Mouse (Mus musculus) brown adipose tissue, adult 24 weeks (tissue): ENCODE measurements around the gene Gnb3. TPM values are rescaled to one million over a fixed set of nuclear protein-coding genes. Genes with fewer than 3 reads are reported as not detected.
"Not testable (repeated sequence)": the region's sequence is repeated elsewhere in the genome, so short reads cannot be mapped to it uniquely, and the experiment has no call there.

ENCODE experiments used
- H3K27ac ChIP-seq: fragments of 200-500 bp; replicated peaks from 2 replicates; pipeline ENCODE4 v1.5.1; 2012; ENCODE audit warnings: low read depth, mild to moderate bottlenecking, low read length
- H3K4me1 ChIP-seq: fragments of 200-500 bp; 2 replicates; pipeline ENCODE4 v1.6.1; 2012; ENCODE audit warnings: low read length, mixed read lengths; ENCODE audit not compliant: control insufficient read depth, insufficient read depth, insufficient read length
- H3K4me3 ChIP-seq: fragments of 200-500 bp; 2 replicates; pipeline ENCODE4 v1.5.1; 2012; ENCODE audit warnings: low read depth, mild to moderate bottlenecking, low read length, moderate library complexity; ENCODE audit not compliant: insufficient read depth
- polyA plus RNA-seq: library from polyadenylated mRNA; stranded (reverse); fragments of >200 nt; gene quantifications from 2 replicates; pipeline ENCODE4 v1.2.4, GENCODE M21; 2012; ENCODE audit not compliant: missing spikeins, insufficient read depth, insufficient read length

Gene Gnb3
- polyA plus RNA-seq, 1 experiment: not detected

DNA sequence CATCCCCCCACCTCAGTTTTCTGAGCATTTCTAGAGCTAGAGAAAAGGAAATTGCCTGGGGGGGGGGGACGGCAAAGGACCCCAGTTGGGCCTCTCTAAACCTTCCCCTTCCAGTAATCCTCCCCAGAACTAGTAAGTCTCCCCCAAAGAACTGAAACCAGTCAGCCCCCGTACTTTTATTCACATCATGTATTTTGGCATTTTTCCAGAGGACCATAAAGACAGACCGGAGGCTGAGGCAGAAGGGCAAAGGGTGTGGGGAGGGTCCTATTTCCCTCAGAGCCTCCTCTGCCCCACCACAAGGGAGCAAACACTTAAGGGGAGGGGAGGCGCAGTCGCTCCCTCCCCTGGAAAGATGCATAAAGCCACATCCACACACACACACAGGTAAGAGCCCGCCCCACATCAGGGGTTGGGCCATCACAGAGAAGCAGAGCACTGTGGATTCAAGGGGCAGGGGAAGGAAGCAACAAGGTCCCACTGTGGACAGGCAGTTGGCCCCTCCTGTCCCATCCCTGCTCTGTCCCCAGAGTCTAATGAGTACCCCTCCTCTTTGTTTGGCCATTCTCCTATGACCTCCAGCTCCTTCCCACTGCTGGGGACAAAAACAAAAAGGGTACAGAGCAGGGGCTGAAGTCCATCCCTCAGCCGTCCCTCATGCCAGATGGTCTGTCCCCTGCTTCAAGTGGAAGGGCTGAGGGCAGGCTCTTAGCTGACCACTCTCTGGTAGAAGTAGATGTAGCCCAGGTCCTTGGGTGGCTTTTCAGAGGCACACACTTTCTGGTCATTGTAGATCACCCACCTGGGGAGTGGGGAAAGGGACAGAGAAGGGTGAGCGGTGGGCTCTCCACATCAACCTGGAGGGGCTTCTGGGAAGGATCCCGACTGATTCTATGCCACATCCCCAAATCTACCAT, 25.0 kb downstream of the Gnb3 start:
- H3K4me3 ChIP-seq: no peak overlapping the region
- H3K27ac ChIP-seq: no peak overlapping the region
- peaks cover 7% of the 10 kb centered on the region for H3K4me1 ChIP-seq

DNA sequence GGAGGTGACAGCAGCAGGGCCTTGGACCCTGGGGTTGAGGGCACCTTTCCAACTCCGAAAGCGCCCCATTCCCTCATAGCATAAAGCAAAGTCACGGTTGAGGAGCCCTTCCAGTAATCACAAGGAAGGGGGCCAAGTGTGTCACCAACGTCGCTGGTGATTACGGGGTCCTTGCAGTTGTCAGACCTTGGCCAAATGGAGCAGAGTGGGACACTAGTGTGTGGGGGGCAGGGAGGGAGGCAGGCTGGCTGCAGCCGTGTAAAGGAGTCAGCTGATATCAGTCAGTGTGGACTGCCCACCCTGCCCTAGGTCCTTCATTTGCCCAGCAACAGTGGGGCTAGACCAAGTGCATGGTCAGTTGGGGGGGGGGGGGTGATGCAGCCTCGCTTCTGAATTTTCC, 25.6 kb downstream of the Gnb3 start:
- H3K27ac ChIP-seq: no peak overlapping the region
- peaks cover 9% of the 10 kb centered on the region for H3K4me1 ChIP-seq
- 0 out of 2 replicates have a peak overlapping the region, but pooled peaks have one; percentile 22 for H3K4me3 ChIP-seq

DNA sequence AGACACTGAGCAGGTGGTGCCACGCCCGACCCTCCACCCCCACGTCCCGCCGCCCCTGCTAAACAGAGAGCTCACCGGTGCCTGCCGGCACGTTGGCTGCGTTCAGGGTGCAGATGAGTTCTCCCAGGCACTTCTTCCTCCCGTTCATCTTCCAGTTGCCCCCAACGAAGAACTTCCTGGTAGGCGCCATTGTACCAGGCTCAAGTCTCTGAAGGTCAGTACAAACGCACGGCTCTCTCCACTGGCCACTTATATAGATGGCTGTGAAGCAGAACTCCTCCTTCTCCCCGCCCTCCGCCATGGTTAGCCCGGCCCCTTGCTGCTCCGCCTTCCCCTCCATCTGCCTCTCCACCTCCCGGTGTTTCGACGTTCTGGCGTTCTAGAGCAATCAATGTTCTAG, 26.1 kb downstream of the Gnb3 start, which contains the start of gene Tpi1:
TSS of gene Tpi1 (minus strand) at position 364 of the 400 bp plus-strand sequence.
- Histone ChIP-seq H3K27ac (peak within 1 kb of the TSS; percentile 63), H3K4me3 (peak within 1 kb of the TSS; percentile 79), H3K4me1 (peaks cover 9% of the 10 kb centered on the region)

DNA sequence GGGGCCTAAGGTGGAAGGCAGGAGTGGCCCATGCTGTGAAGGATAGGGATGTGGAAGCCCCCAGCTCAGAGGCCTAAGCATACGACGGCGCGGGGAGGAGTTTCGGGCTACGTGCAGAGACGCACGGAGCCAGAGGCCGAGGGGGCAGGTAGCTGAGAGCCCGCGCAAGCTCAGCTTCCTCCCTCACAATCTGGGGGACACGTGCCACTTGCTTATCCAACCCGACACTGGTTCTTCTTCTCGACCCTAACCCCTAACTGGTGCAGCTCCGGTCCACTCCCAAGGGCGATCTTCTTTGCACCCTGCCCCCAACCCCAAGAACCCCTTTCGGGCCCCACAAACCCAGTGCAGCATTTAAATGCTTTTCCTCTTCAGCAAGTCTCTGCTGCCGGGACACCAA, 26.6 kb downstream of the Gnb3 start:
- H3K27ac ChIP-seq: peak overlapping the region; percentile 63
- H3K4me3 ChIP-seq: peak overlapping the region; percentile 79
- H3K4me1 ChIP-seq: peaks cover 9% of the 10 kb centered on the region

DNA sequence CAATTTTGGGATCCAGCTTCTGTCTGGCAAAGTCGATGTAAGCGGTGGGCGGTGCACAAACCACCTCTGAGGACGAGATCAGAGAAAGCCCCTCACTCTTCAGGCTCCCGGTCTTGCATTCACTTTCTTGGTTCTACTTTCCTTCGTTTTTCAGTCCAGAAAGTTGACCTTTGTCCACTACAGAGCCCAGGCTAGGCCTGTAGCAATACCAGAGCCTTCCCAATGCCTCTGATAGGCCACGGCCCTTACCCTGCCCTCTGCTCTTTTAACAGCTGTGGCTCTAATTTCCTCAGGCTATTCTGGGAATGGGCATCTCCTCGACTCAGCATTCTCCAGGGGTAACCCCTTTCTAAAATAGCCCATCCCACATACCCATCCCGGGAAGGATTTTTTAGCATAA, 27.2 kb downstream of the Gnb3 start:
- Histone ChIP-seq H3K4me1 (peaks cover 12% of the 10 kb centered on the region), H3K4me3 (peak overlapping the region; percentile 79)

DNA sequence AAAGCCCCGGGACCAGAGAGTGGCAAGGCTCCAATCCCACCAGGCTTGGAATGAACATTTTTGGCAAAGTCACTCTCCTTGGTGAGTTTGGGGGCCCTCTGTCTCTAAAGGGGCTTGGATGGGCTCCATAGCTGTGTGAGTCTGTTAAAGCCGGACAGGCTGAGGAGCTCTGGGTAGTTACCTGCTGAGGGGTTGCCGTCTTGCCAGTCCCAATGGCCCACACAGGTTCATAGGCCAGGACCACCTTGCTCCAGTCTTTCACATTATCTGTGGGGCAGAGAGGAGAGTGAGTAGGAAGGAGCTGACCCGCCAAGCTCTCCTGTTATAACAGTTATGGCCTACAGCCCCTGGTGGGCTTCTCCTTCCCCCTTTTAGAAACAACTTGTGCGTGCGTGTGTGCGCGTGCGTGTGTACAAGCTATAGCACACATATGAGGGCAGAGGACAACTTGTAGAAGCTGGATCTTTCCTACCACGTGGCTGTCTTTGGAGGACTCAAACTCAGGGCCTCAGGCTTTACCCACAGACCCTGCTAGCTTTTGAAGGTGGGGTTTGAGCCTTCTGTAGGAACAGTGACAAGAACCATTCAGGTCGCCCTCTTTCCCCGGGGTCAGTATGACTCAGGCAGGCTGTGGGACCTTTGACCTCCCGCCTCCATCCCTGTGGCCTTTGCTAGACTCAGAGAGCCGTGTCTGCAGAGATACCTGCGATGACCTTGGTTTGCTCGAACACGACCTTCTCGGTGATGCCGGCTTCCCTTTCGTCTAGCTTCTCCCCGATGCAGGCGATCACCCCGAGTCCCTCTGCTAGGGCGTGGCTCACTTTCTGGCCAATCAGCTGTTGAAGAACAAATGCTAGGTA, 28.1 kb downstream of the Gnb3 start:
- Histone ChIP-seq H3K4me3 (peak overlapping the region; percentile 79), H3K27ac (no peak overlapping the region), H3K4me1 (peaks cover 12% of the 10 kb centered on the region)

More for the DNA sequence above, 27.2 kb downstream of the Gnb3 start:
- peak overlapping the region; percentile 63 for H3K27ac ChIP-seq

DNA sequence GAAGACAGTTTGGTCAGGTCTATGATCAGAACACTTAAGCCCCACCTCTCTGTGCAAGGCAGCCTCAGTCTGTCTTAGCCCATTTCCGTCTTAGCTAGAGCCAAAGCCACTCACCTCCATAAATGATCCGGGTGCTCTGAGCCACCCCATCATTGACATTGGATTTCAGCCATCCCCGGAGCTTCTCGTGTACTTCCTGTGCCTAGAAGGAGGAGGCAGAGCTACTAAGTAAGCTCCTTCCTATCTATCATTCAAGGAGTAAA, 28.7 kb downstream of the Gnb3 start:
- H3K4me3 ChIP-seq: no peak overlapping the region
- peaks cover 15% of the 10 kb centered on the region for H3K4me1 ChIP-seq
- no peak overlapping the region for H3K27ac ChIP-seq

DNA sequence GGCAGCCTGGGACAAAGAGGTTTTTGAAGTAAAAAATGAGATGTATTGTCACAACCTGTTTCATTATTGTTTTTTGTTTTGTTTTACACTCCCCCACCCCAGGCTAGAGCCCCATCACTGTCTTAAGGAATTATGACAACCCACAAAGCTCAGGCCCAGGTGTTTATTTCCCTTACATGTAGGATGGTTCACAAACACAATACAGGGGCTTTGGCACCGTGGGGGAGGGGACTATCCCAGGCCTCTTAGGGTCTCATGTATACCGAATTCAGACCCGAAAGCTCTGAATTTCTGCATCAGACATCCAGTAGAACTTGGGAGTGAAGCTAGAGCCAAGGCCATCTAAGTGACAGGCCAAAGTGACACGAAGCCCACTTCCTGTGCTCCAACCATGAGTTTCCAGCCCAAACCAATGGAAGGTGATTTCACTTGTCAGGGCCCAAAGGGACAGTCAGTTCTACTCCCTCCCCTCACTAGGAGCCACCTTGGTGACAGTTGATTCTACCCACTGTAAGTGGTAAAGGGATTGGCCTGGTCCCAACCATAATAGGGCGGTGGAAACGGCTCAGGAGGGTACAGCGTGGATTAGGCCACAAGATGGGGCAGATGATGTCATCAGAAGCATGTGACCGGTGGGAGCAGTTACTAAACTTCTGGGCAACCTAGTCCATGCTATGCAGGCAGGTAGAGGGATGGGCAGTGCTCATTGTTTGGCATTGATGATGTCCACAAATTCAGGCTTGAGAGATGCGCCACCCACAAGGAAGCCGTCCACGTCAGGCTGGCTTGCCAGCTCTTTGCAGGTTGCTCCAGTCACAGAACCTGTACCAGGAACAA, 29.3 kb downstream of the Gnb3 start:
- H3K4me3 ChIP-seq, H3K27ac ChIP-seq: not testable (repeated sequence)
- H3K4me1 ChIP-seq: peaks cover 16% of the 10 kb centered on the region

DNA sequence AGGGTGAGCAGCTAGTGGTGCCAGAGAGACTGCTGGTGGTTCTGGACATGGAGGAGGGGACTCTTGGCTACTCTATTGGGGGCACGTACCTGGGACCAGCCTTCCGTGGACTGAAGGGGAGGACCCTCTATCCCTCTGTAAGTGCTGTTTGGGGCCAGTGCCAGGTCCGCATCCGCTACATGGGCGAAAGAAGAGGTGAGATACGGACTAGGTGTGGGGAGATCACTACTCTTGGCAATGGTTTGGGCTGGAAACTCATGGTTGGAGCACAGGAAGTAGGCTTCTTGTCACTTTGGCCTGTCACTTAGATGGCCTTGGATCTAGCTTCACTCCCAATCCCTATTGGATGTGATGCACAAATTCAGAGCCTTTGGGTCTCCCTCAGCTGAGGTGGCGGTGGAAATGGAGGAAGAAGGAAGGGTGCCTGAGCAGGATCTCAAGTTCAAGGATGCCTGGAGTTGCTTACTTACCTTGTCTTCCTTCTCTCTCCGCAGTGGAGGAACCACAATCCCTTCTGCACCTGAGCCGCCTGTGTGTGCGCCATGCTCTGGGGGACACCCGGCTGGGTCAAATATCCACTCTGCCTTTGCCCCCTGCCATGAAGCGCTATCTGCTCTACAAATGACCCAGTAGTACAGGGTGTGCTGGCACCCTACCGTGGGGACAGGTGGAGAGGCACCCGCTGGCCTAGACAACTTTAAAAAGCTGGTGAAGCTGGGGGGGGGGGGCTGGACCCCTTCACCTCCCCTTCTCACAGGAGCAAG, 30.1 kb downstream of the Gnb3 start:
- Histone ChIP-seq H3K4me1 (peaks cover 16% of the 10 kb centered on the region), H3K27ac (0 out of 2 replicates have a peak overlapping the region, but pooled peaks have one; percentile 7)

DNA sequence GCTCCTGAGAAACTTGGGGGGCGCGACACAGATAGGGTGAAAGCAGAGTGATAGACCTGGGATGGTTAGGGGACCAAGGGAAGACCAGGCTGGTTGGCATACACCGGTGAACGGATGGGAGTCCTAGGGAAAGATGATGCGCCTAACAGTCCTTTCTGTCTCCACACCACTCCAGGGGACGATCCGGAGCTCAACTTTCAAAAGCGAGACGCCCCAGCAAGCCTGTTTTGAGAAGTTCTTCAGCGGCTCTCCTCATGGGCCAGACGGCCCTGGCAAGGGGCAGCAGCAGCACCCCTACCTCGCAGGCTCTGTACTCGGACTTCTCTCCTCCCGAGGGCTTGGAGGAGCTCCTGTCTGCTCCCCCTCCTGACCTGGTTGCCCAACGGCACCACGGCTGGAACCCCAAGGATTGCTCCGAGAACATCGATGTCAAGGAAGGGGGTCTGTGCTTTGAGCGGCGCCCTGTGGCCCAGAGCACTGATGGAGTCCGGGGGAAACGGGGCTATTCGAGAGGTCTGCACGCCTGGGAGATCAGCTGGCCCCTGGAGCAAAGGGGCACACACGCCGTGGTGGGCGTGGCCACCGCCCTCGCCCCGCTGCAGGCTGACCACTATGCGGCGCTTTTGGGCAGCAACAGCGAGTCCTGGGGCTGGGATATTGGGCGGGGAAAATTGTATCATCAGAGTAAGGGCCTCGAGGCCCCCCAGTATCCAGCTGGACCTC, 30.9 kb downstream of the Gnb3 start:
- H3K4me1 ChIP-seq: peaks cover 12% of the 10 kb centered on the region; the same call in 1 of the 2 replicates
- H3K4me3 ChIP-seq: peak overlapping the region; percentile 91
- peak overlapping the region; percentile 74 for H3K27ac ChIP-seq

More for the DNA sequence above, 30.1 kb downstream of the Gnb3 start:
- peak overlapping the region; percentile 91 for H3K4me3 ChIP-seq

DNA sequence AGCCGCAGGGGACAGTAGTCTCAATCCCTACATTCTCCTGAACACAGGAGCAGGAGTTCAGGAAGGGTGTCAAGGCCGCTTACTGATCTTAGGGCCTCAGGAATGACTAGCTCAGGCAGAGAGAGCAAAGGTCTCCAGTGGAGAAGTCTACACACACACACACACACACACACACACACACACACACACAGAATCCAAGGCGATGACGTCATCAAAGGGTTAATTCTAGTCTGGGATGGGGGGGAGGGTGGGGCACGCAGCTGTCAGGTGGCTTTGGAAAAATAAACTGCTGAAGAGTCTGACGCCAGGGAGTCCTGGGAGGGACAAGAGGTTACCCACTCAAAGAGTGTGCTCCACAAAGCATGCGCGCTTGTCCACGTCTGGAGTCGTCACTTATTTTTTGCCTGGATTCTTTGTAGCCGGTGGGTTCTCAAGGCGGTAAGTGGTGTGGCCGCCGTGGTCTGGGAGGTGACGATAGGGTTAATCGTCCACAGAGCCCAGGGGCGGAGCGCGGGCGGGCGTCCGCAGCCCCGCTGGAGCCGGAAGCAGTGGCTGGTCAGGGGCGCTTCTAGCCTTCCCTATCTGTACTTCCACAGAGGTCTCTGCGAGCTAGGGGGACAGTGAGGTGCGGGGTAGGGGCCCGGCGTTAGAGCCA, 31.6 kb downstream of the Gnb3 start, which contains the start of gene Spsb2:
TSS of gene Spsb2 (plus strand) at position 304 of the 655 bp plus-strand sequence.
- Histone ChIP-seq H3K4me1 (peaks cover 12% of the 10 kb centered on the region; the same call in 1 of the 2 replicates), H3K4me3 (peak within 1 kb of the TSS; percentile 91), H3K27ac (peak within 1 kb of the TSS; percentile 74)

DNA sequence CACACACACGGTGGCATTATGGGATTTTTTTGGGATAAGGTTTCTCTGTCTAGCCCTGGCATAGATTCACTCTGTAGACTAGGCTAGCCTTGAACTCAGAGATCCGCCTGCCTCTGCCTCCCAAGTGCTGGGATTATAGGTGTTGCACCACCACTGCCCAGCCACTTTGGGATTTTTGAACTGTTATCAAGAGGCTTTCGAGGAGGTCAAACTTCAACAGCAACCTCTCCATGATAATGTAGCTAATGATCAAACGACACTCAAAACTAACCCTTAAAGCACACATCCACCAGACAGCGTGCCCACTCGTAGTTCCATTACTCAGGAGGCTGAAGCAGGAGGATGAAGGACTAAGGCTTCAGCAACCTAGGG, 32.1 kb downstream of the Gnb3 start:
- H3K4me1 ChIP-seq: peaks cover 12% of the 10 kb centered on the region; the same call in 1 of the 2 replicates
- H3K27ac ChIP-seq: no peak overlapping the region; the same call in 1 of the 2 replicates
- H3K4me3 ChIP-seq: peak overlapping the region; percentile 91; the same call in 1 of the 2 replicates

DNA sequence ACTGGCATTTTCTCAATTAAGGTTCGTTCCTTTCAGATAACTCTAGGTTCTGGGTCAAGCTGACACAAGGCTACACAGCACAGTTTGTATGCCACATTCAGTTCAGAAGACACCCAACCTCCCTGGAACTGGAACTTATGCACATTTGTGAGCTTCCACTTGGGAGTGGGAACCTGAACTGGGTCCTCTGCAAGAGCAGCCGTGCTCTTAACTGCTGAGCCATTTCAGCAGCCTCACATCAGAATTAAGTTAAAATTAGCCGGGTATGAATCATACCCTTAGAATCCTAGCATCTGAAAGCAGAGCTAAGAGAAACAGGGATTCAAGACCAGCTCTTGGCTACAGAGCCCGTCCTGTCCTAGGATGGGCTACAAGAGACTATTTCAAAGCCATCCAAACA, 32.7 kb downstream of the Gnb3 start:
- Histone ChIP-seq H3K4me3 (no peak overlapping the region), H3K27ac (no peak overlapping the region), H3K4me1 (peaks cover 10% of the 10 kb centered on the region; the same call in 1 of the 2 replicates)
